Mouse (Mus musculus) bone marrow macrophage, adult 2 months (primary cell): ENCODE measurements at regions not wholly inside any gene's neighbourhood (a gene's known extent, or its start where the extent isn't known, plus 50 kb on each side); places are given as distances from the start of the nearest gene placed in this dataset.
"Not testable (repeated sequence)": the region's sequence is repeated elsewhere in the genome, so short reads cannot be mapped to it uniquely, and the experiment has no call there.

Experiments used
- CTCF ChIP-seq: IDR thresholded peaks from 2 replicates; pipeline ENCODE4 v1.5.1; 2012; ENCODE audit warnings: low read depth, mild to moderate bottlenecking, low read length, moderate library complexity
- POLR2A ChIP-seq: IDR thresholded peaks from 2 replicates; pipeline ENCODE4 v1.6.1; 2012; ENCODE audit warnings: mild to moderate bottlenecking, low read depth, low read length, borderline replicate concordance

DNA sequence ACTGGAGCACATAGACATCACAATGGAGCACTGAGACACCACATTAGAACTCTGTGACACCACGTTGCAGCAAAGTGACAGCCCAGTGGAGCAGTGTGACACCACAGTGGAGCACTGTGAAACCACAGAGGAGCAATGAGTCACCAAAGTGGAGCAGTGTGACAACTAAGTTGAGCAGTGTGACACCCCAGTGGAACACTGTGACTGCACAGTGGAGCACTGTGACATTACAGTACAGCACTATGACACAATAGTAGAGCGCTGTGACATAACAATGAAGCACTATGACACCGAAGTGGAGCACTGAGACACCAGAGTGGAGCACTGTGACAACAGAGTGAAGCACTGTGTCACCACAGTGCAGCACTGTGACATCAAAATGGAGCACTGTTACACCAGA lies 101.8 kb upstream of the Vmn1r2 start:
- not testable (repeated sequence) for TF ChIP-seq POLR2A, CTCF
